In the genomic region with DNA sequence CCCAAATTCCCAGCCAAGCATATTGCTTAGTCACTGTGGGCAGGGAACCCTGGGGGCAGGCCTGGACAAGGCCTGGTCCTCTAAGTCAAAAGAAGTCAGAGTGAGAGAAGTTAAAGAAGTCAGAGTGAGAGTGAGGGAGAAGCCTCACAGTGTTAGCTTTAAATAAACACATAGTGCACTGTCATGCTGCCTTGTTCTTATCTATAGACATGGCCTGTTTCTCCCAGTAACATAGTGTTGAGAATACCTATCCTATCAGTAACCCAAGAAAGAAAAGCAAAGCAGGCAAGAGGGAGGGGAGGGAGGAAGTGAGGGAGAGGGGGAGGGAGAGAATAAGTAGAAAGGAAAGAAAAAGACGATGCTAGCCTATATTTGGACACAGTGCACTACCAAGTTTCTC, we compare ENCODE assay signal across 22 mouse cellular contexts. TPM values are rescaled to one million over a fixed set of nuclear protein-coding genes. Genes with fewer than 3 reads are reported as not detected.
DNase-seq lines count a peak whose midpoint lies in the region; ATAC-seq and TF ChIP-seq lines count a peak whose summit lies in the region.
"Had no signal": no experiment of that assay in that cellular context is flagged by ENCODE, and none has a peak within 500 bp of the region (broad histone marks: within the 10 kb centered on the region; RNA-seq: fewer than 3 reads in every experiment).

No protein-coding gene starts in this region.

- WGBS in heart, embryonic 11.5 days (ENCODE audit: insufficient replicate concordance) = 4% methylated on average over 1 of the region's 1 CpGs
- WGBS in heart, postnatal 0 days = 3% methylated on average over 1 of the region's 1 CpGs

- no peak for DNase-seq in heart, postnatal 4 days
- DNase-seq in heart, postnatal 0 days (ENCODE audit: low spot score) = no peak
- no peak for DNase-seq in heart, adult 9 months (ENCODE audit: low spot score in 2 of 2)
- DNase-seq in yolk sac, embryonic 10.5 days (ENCODE audit: low spot score) = peak; percentile 4
- DNase-seq: adrenal gland, adult 8-10 months; adrenal gland, postnatal 36 days; cerebellum, adult 2 months; cerebellum, postnatal 10 days; embryo, embryonic 11 days; gastrocnemius, adult 2 months; gastrocnemius, postnatal 25 days had no signal

- H3K4me3 ChIP-seq in heart, embryonic 11.5 days (ENCODE audit: low read depth, low read length) = no peak overlapping the region
- H3K4me3 ChIP-seq in heart, postnatal 0 days (ENCODE audit: low read depth, low read length) = no peak overlapping the region
- H3K4me3 ChIP-seq: embryonic facial prominence, embryonic 15.5 days; erythroblast, embryonic 14.5 days; forebrain, embryonic 10.5 days; gastrocnemius, adult 2 months; hindbrain, embryonic 10.5 days had no signal

- no peaks in the 10 kb centered on the region for H3K36me3 ChIP-seq in heart, embryonic 11.5 days (ENCODE audit: control insufficient read depth, insufficient read depth, low read length)
- H3K36me3 ChIP-seq in heart, postnatal 0 days (replicated peaks; ENCODE audit: control insufficient read depth, insufficient read depth, low read length) = 0 out of 2 replicates have a peak, but pooled peaks cover 6% of the 10 kb centered on the region
- H3K36me3 ChIP-seq: embryonic facial prominence, embryonic 15.5 days; forebrain, embryonic 10.5 days; hindbrain, embryonic 10.5 days had no signal

- peak overlapping the region; percentile 68 for H3K27ac ChIP-seq in heart, embryonic 11.5 days (ENCODE audit: low read depth, low read length)
- H3K27ac ChIP-seq in heart, postnatal 0 days (ENCODE audit: low read depth) = no peak overlapping the region
- H3K27ac ChIP-seq: embryonic facial prominence, embryonic 15.5 days; forebrain, embryonic 10.5 days; gastrocnemius, adult 2 months; hindbrain, embryonic 10.5 days; hindbrain, embryonic 14.5 days had no signal

- H3K9me3 ChIP-seq in heart, embryonic 11.5 days (replicated peaks; ENCODE audit: control insufficient read depth, low read length) = no peaks in the 10 kb centered on the region
- H3K9me3 ChIP-seq in heart, postnatal 0 days (replicated peaks; ENCODE audit: control insufficient read depth, low read length) = no peaks in the 10 kb centered on the region
- H3K9me3 ChIP-seq: embryonic facial prominence, embryonic 15.5 days; forebrain, embryonic 10.5 days; hindbrain, embryonic 10.5 days had no signal

- H3K4me2 ChIP-seq in heart, embryonic 11.5 days = no peak overlapping the region
- H3K4me2 ChIP-seq in heart, postnatal 0 days (ENCODE audit: low read depth, low read length) = no peak overlapping the region
- H3K4me2 ChIP-seq: embryonic facial prominence, embryonic 15.5 days; hindbrain, embryonic 14.5 days had no signal

- TF ChIP-seq CTCF in heart, postnatal 0 days (IDR thresholded peaks at IDR 0.05; ENCODE audit: low read depth) = no peak

- H3K27me3 ChIP-seq in heart, embryonic 11.5 days (ENCODE audit: control insufficient read depth, insufficient read depth, low read length) = peaks cover 3% of the 10 kb centered on the region; the same call in 1 of the 2 replicates
- no peaks in the 10 kb centered on the region for H3K27me3 ChIP-seq in heart, postnatal 0 days (ENCODE audit: control insufficient read depth, insufficient read depth, low read length)

- no peak overlapping the region for H3K9ac ChIP-seq in heart, embryonic 11.5 days (ENCODE audit: low read depth, low read length)
- H3K9ac ChIP-seq in heart, postnatal 0 days (replicated peaks; ENCODE audit: low read depth, low read length) = no peak overlapping the region
- H3K9ac ChIP-seq: embryonic facial prominence, embryonic 15.5 days; hindbrain, embryonic 14.5 days had no signal

- TF ChIP-seq EP300 in heart, postnatal 0 days (IDR thresholded peaks at IDR 0.05; ENCODE audit: low read depth) = no peak

- peak; percentile 77 for ATAC-seq in heart, embryonic 11.5 days (replicated peaks; ENCODE audit: insufficient number of reproducible peaks, low FRiP score, low TSS enrichment)
- ATAC-seq in heart, postnatal 0 days (ENCODE audit: insufficient read depth, low read depth) = 0 out of 2 replicates have a peak, but pooled peaks have one; percentile 49
- 0 out of 2 replicates have a peak, but pooled peaks have one; percentile 25 for ATAC-seq in common myeloid progenitor, adult 5-6 weeks (replicated peaks; ENCODE audit: low read depth, poor library complexity, severe bottlenecking)
- ATAC-seq in inflammation-experienced regulatory T-cells, adult 6 months = no peak
- ATAC-seq: forebrain, embryonic 14.5 days; intestine, embryonic 16.5 days had no signal

- H3K4me1 ChIP-seq in heart, embryonic 11.5 days (ENCODE audit: control insufficient read depth, insufficient read depth, low read length) = peaks cover 8% of the 10 kb centered on the region; the same call in 1 of the 2 replicates
- H3K4me1 ChIP-seq in heart, postnatal 0 days (ENCODE audit: control insufficient read depth, insufficient read depth) = peaks cover 6% of the 10 kb centered on the region

RNA-seq across cellular contexts. Expression of a gene that starts 6.4 kb away (rescaled TPM):
- polyA plus RNA-seq in heart, embryonic 11.5 days (2014; fragmentation: Nextera tagmentation; extraction: Ambion mirVana) = 3.3 and 4.7 TPM in 2 replicates
- 10 to 100 TPM; 13.9 to 16.2 TPM for total RNA-seq in heart, postnatal 4 days (2021)
- total RNA-seq in heart, postnatal 0 days (2014; rRNA removed; ENCODE audit: low replicate concordance) = 12.4 and 23.0 TPM in 2 replicates
- 13.2 and 15.0 TPM in 2 replicates for polyA plus RNA-seq in heart, postnatal 0 days (2015; fragmentation: Nextera tagmentation; extraction: Ambion mirVana)
- total RNA-seq in common myeloid progenitor, adult 5-6 weeks (2017) = not detected in 2 replicates
- not detected for polyA plus RNA-seq in inflammation-experienced regulatory T-cells, adult 6 months (2017; shearing (Covaris generic))
- total RNA-seq: granulocyte monocyte progenitor cell, adult 5-6 weeks had no signal
- polyA plus RNA-seq: erythroblast, embryonic 14.5 days had no signal

Comparison
In these comparisons a context has a peak if more than half of its experiments do, and no peak if none do; other contexts are left out.
1. RNA of a gene that starts 6.4 kb away (total RNA-seq): 13.9 to 16.2 TPM in heart, postnatal 4 days and 12.4 to 23.0 TPM in heart, postnatal 0 days; not detected in common myeloid progenitor, adult 5-6 weeks; every median in the first group is over 10 times any median in the second.